Mouse (Mus musculus): Measurements from ENCODE around the gene Tnni1. TPM values are rescaled to one million over a fixed set of nuclear protein-coding genes. Genes with fewer than 3 reads are reported as not detected.

Gene Tnni1
- polyA plus RNA-seq, 1 experiment, result 3,569 TPM

Other genes with a start within 250 kb of the Tnni1 start
- 33.7 TPM for gene Nav1, start 172.1 kb upstream of the Tnni1 start, polyA plus RNA-seq (2012; fragmentation: generic; extraction: Trizol)
- 219 TPM for gene Csrp1, start 59.4 kb upstream of the Tnni1 start, polyA plus RNA-seq (2012; fragmentation: generic; extraction: Trizol)
- 317 TPM for gene Phlda3, start 13.3 kb upstream of the Tnni1 start, polyA plus RNA-seq (2012; fragmentation: generic; extraction: Trizol)
- 0.46 TPM for gene Lad1, start 39.2 kb downstream of the Tnni1 start, polyA plus RNA-seq (2012; fragmentation: generic; extraction: Trizol)
- 2,000 TPM for gene Tnnt2, start 56.9 kb downstream of the Tnni1 start, polyA plus RNA-seq (2012; fragmentation: generic; extraction: Trizol)
- gene Pkp1, start 139.8 kb downstream of the Tnni1 start, polyA plus RNA-seq (2012; fragmentation: generic; extraction: Trizol), result 74.8 TPM
- 7.1 TPM for gene Igfn1, start 226.9 kb downstream of the Tnni1 start, polyA plus RNA-seq (2012; fragmentation: generic; extraction: Trizol)
- gene Tmem9, start 228.7 kb downstream of the Tnni1 start, polyA plus RNA-seq (2012; fragmentation: generic; extraction: Trizol), result 127 TPM

Data from myocyte (in vitro differentiated cells).